Mouse (Mus musculus) ES-E14 (cell line): Measurements from ENCODE around the gene Gabrg2. TPM values are rescaled to one million over a fixed set of nuclear protein-coding genes. Genes with fewer than 3 reads are reported as not detected.

Source experiments
- DNase-seq: peaks from one replicate; pipeline ENCODE4 v3.0.0-alpha.2; 2013; ENCODE audit warnings: low read depth, low spot score
- H3K27ac ChIP-seq: 2 replicates; pipeline ENCODE4 v1.5.1; 2012; ENCODE audit warnings: low read depth, mild to moderate bottlenecking, low read length, moderate library complexity, mixed read lengths; ENCODE audit not compliant: poor library complexity, insufficient read depth, severe bottlenecking
- H3K36me3 ChIP-seq: 2 replicates; pipeline ENCODE4 v1.6.1; 2012; ENCODE audit warnings: mild to moderate bottlenecking, low read length, moderate library complexity, mixed read lengths; ENCODE audit not compliant: control insufficient read depth, poor library complexity, insufficient read depth, severe bottlenecking
- H3K4me1 ChIP-seq, 2 experiments: fragments of 150-350 bp in 1 of 2; sonication (generic) in 1 of 2; 2 replicates each; pipeline ENCODE4 v1.6.1; 2012; ENCODE audit warnings: low read length in 2 of 2, mild to moderate bottlenecking in 1 of 2, mixed read lengths in 1 of 2; ENCODE audit not compliant: control insufficient read depth in 2 of 2, insufficient read depth in 2 of 2, poor library complexity in 1 of 2
- H3K4me3 ChIP-seq, 2 experiments: fragments of 150-350 bp in 1 of 2; sonication (generic) in 1 of 2; 2 replicates each; pipeline ENCODE4 v1.5.1; 2012; ENCODE audit warnings: low read length in 2 of 2, low read depth in 1 of 2, mild to moderate bottlenecking in 1 of 2, mixed read lengths in 1 of 2; ENCODE audit not compliant: insufficient read depth in 1 of 2, poor library complexity in 1 of 2, severe bottlenecking in 1 of 2
- H3K9ac ChIP-seq: 2 replicates; pipeline ENCODE4 v1.6.1; 2012; ENCODE audit warnings: low read depth, mild to moderate bottlenecking, low read length, mixed read lengths; ENCODE audit not compliant: poor library complexity, insufficient read depth, severe bottlenecking
- H3K9me3 ChIP-seq: fragments of 150-350 bp; sonication (generic); 2 replicates; pipeline ENCODE4 v1.6.1; 2012; ENCODE audit warnings: low read depth, mild to moderate bottlenecking, low read length; ENCODE audit not compliant: control insufficient read depth, insufficient read depth
- CHD2 ChIP-seq: IDR thresholded peaks from 2 replicates; pipeline ENCODE4 v1.6.1; 2014; ENCODE audit warnings: mild to moderate bottlenecking, low read depth, low read length, inconsistent platforms
- HCFC1 ChIP-seq: IDR thresholded peaks from 2 replicates; pipeline ENCODE4 v1.6.1; 2012; ENCODE audit warnings: low read length, inconsistent platforms, borderline replicate concordance; ENCODE audit not compliant: insufficient read depth
- MAFK ChIP-seq: IDR thresholded peaks from 2 replicates; pipeline ENCODE4 v1.6.1; 2014; ENCODE audit warnings: mild to moderate bottlenecking, low read depth, low read length, inconsistent platforms; ENCODE audit not compliant: insufficient read depth
- ZC3H11A ChIP-seq: IDR thresholded peaks from 2 replicates; pipeline ENCODE4 v1.6.1; 2012; ENCODE audit warnings: low read depth, mild to moderate bottlenecking, inconsistent platforms, low read length, borderline replicate concordance
- ZNF384 ChIP-seq: IDR thresholded peaks from 2 replicates; pipeline ENCODE4 v1.6.1; 2012; ENCODE audit warnings: low read depth, low read length, inconsistent platforms
- in situ Hi-C, 2 experiments: fragments of 600-800 bp; cut with MboI; formaldehyde crosslinking; loops; one replicate each; pipeline ENCODE4 v1.15.1; 2025; ENCODE audit warnings: low sequenced_read_pairs in 2 of 2, inconsistent platforms in 1 of 2; ENCODE audit not compliant: unreplicated experiment in 2 of 2
- total RNA-seq: library from RNA; depleted of rRNA; stranded (reverse); fragments of 300-350 nt; gene quantifications from 2 replicates; pipeline ENCODE4 v1.2.3, GENCODE M21; 2012

The Gabrg2 gene
- total RNA-seq, 1 experiment = not detected

GRCm38 (mm10) chr11:41962706-41963105, 38.0 kb downstream of the Gabrg2 start:
- Histone ChIP-seq H3K27ac (no peak overlapping the region), H3K4me3 (no peak overlapping the region), H3K36me3 (no peaks in the 10 kb centered on the region), H3K9ac (no peak overlapping the region), H3K4me1 (no peaks in the 10 kb centered on the region), H3K9me3 (no peaks in the 10 kb centered on the region)
- TF ChIP-seq HCFC1 (no peak), ZC3H11A (no peak)
- in situ Hi-C loops = no loop called here
- DNase-seq = no peak

GRCm38 (mm10) chr11:41953550-41953949, 47.1 kb downstream of the Gabrg2 start:
- DNase-seq = no peak
- in situ Hi-C loops = no loop called here

GRCm38 (mm10) chr11:41951898-41952297, 48.8 kb downstream of the Gabrg2 start:
- Histone ChIP-seq H3K9me3 (no peaks in the 10 kb centered on the region), H3K9ac (no peak overlapping the region), H3K4me3 (no peak overlapping the region), H3K36me3 (no peaks in the 10 kb centered on the region), H3K27ac (no peak overlapping the region), H3K4me1 (no peaks in the 10 kb centered on the region)
- DNase-seq = no peak
- in situ Hi-C loops = no loop called here
- no peak for TF ChIP-seq ZNF384
- TF ChIP-seq MAFK = no peak
- TF ChIP-seq CHD2 = no peak
- no peak for TF ChIP-seq HCFC1
- no peak for TF ChIP-seq ZC3H11A

More at GRCm38 (mm10) chr11:41953550-41953949, 47.1 kb downstream of the Gabrg2 start:
- no peak for TF ChIP-seq MAFK
- H3K4me1 ChIP-seq = no peaks in the 10 kb centered on the region
- no peak overlapping the region for H3K4me3 ChIP-seq
- H3K9me3 ChIP-seq = no peaks in the 10 kb centered on the region
- H3K9ac ChIP-seq = no peak overlapping the region
- H3K36me3 ChIP-seq = no peaks in the 10 kb centered on the region
- H3K27ac ChIP-seq = no peak overlapping the region

- no peak for TF ChIP-seq HCFC1
- no peak for TF ChIP-seq MAFK
- no peak for TF ChIP-seq CHD2
- no peak for TF ChIP-seq ZNF384
- TF ChIP-seq ZC3H11A = no peak
- Histone ChIP-seq H3K9me3 (no peaks in the 10 kb centered on the region), H3K36me3 (no peaks in the 10 kb centered on the region), H3K4me3 (no peak overlapping the region), H3K4me1 (no peaks in the 10 kb centered on the region), H3K9ac (no peak overlapping the region), H3K27ac (no peak overlapping the region)
- in situ Hi-C loops = no loop called here
- DNase-seq = no peak
These were observed 55.2 kb downstream of the Gabrg2 start for GRCm38 (mm10) chr11:41945471-41945870.

GRCm38 (mm10) chr11:41937979-41938378, 62.7 kb downstream of the Gabrg2 start:
- no peaks in the 10 kb centered on the region for H3K36me3 ChIP-seq
- DNase-seq = no peak
- no peak overlapping the region for H3K27ac ChIP-seq
- H3K9ac ChIP-seq = no peak overlapping the region
- no peaks in the 10 kb centered on the region for H3K4me1 ChIP-seq
- no peaks in the 10 kb centered on the region for H3K9me3 ChIP-seq
- in situ Hi-C loops = no loop called here
- no peak for TF ChIP-seq MAFK
- no peak for TF ChIP-seq HCFC1
- no peak for TF ChIP-seq CHD2
- no peak for TF ChIP-seq ZNF384
- TF ChIP-seq ZC3H11A = no peak
- H3K4me3 ChIP-seq = no peak overlapping the region
